24 mouse cellular contexts compared by ENCODE assay signal in the genomic region with DNA sequence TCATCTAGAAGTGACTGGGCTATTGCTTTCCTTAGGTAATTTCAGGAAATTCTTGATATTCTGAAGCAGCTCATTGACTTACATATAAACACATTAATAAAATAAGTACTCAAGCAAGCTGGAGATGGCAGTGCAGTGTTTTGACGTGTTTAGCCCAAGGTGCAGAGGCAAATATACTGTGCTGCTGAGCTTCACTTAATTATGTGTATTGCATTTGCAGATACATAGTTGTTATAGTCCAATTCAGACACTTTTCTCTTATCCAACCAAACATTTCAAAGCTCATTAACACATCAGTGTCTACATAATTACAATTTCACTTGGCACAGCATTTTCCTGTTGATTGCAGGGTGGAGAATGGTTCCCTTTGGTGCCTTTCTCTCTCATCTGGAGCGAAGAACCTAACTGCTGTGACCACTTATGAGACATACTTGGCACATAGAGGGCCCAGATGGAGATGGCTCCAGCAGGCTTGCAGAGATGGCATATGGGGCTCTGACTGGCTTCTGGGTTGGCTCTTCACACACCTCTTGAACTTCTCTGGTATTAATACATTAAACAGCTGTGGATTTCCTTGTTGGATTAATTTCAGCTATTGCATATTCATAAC.
DNase-seq lines count a peak whose midpoint lies in the region; ATAC-seq lines count a peak whose summit lies in the region.
"Had no signal": no experiment of that assay in that cellular context is flagged by ENCODE, and none has a peak within 500 bp of the region (broad histone marks: within the 10 kb centered on the region; RNA-seq: fewer than 3 reads in every experiment).

No protein-coding gene starts in this region.

- peak; percentile 9 to 27 for DNase-seq in cerebellum, postnatal 25 days
- DNase-seq in cerebellum, adult 11 months, result no peak
- DNase-seq in hindbrain, embryonic 11.5 days (ENCODE audit: low spot score), result no peak
- no peak for DNase-seq in neural tube, embryonic 10.5 days (ENCODE audit: extremely low spot score, low spot score)
- DNase-seq in frontal cortex, postnatal 14 days (ENCODE audit: low spot score in 2 of 2), result no peak
- DNase-seq: adrenal gland, postnatal 14 days; gastrocnemius, postnatal 10 days; heart, adult 11 months; kidney, postnatal 25 days; liver; lung, postnatal 36 days; midbrain, embryonic 14.5 days; thymus, adult 18-20 months; thymus, postnatal 4 days had no signal

- H3K9ac ChIP-seq in hindbrain, embryonic 16.5 days (ENCODE audit: low read depth, low read length), result no peak overlapping the region
- H3K9ac ChIP-seq in hindbrain, embryonic 11.5 days (ENCODE audit: low read depth, low read length), result no peak overlapping the region
- H3K9ac ChIP-seq in neural tube, embryonic 13.5 days, result no peak overlapping the region
- H3K9ac ChIP-seq: liver, embryonic 15.5 days; lung, embryonic 15.5 days had no signal

- no peaks in the 10 kb centered on the region for H3K9me3 ChIP-seq in hindbrain, embryonic 16.5 days (ENCODE audit: control insufficient read depth, low read length)
- no peaks in the 10 kb centered on the region for H3K9me3 ChIP-seq in hindbrain, embryonic 11.5 days (ENCODE audit: control insufficient read depth, low read length)
- no peaks in the 10 kb centered on the region for H3K9me3 ChIP-seq in neural tube, embryonic 13.5 days
- H3K9me3 ChIP-seq: limb, embryonic 10.5 days; liver, embryonic 15.5 days; lung, embryonic 15.5 days; megakaryocyte, embryonic 14.5 days had no signal

- no peaks in the 10 kb centered on the region for H3K4me1 ChIP-seq in hindbrain, embryonic 16.5 days (ENCODE audit: control insufficient read depth, insufficient read depth, low read depth, low read length)
- no peaks in the 10 kb centered on the region for H3K4me1 ChIP-seq in hindbrain, embryonic 11.5 days (replicated peaks; ENCODE audit: control insufficient read depth, insufficient read depth, low read length)
- no peaks in the 10 kb centered on the region for H3K4me1 ChIP-seq in neural tube, embryonic 13.5 days (replicated peaks)
- H3K4me1 ChIP-seq: limb, embryonic 10.5 days; liver, embryonic 15.5 days; lung, embryonic 15.5 days; megakaryocyte, embryonic 14.5 days had no signal

- peak; percentile 63; the same call in 1 of the 2 replicates for ATAC-seq in hindbrain, embryonic 16.5 days
- no peak for ATAC-seq in hindbrain, embryonic 11.5 days (ENCODE audit: low FRiP score)
- ATAC-seq in neural tube, embryonic 13.5 days (ENCODE audit: low read depth), result peak; percentile 43; the same call in 1 of the 2 replicates
- ATAC-seq: CD4-positive, CD25-positive, alpha-beta regulatory T cell, adult 4 months; intestine, postnatal 0 days had no signal

- H3K27me3 ChIP-seq in hindbrain, embryonic 16.5 days (replicated peaks; ENCODE audit: control insufficient read depth, insufficient read depth, low read length), result no peaks in the 10 kb centered on the region
- no peaks in the 10 kb centered on the region for H3K27me3 ChIP-seq in hindbrain, embryonic 11.5 days (ENCODE audit: control insufficient read depth, insufficient read depth, low read length)
- H3K27me3 ChIP-seq in neural tube, embryonic 13.5 days, result no peaks in the 10 kb centered on the region
- H3K27me3 ChIP-seq: liver, embryonic 15.5 days; lung, embryonic 15.5 days; megakaryocyte, embryonic 14.5 days had no signal

- no peak overlapping the region for H3K4me3 ChIP-seq in hindbrain, embryonic 16.5 days (ENCODE audit: low read length)
- no peak overlapping the region for H3K4me3 ChIP-seq in hindbrain, embryonic 11.5 days (ENCODE audit: low read depth, low read length)
- no peak overlapping the region for H3K4me3 ChIP-seq in neural tube, embryonic 13.5 days
- H3K4me3 ChIP-seq: layer of hippocampus, adult 2 months; limb, embryonic 10.5 days; liver, embryonic 15.5 days; lung, embryonic 15.5 days; megakaryocyte, embryonic 14.5 days had no signal

- H3K4me2 ChIP-seq in hindbrain, embryonic 16.5 days (ENCODE audit: low read length), result no peak overlapping the region
- H3K4me2 ChIP-seq in hindbrain, embryonic 11.5 days (replicated peaks; ENCODE audit: low read depth, low read length), result no peak overlapping the region
- H3K4me2 ChIP-seq in neural tube, embryonic 13.5 days, result no peak overlapping the region
- H3K4me2 ChIP-seq: heart, embryonic 11.5 days; liver, embryonic 15.5 days; lung, embryonic 15.5 days had no signal

- no peaks in the 10 kb centered on the region for H3K36me3 ChIP-seq in hindbrain, embryonic 16.5 days (ENCODE audit: control insufficient read depth, insufficient read depth, low read length)
- no peaks in the 10 kb centered on the region for H3K36me3 ChIP-seq in hindbrain, embryonic 11.5 days (ENCODE audit: control insufficient read depth, insufficient read depth, low read length)
- H3K36me3 ChIP-seq in neural tube, embryonic 13.5 days, result no peaks in the 10 kb centered on the region
- H3K36me3 ChIP-seq: limb, embryonic 10.5 days; liver, embryonic 15.5 days; lung, embryonic 15.5 days had no signal

- 73% methylated on average over 2 of the region's 2 CpGs for WGBS in hindbrain, embryonic 16.5 days
- WGBS in hindbrain, embryonic 11.5 days, result 87% methylated on average over 2 of the region's 2 CpGs
- 75% methylated on average over 2 of the region's 2 CpGs for WGBS in neural tube, embryonic 13.5 days

- H3K27ac ChIP-seq in hindbrain, embryonic 16.5 days (ENCODE audit: low read depth, low read length), result no peak overlapping the region
- no peak overlapping the region for H3K27ac ChIP-seq in hindbrain, embryonic 11.5 days (ENCODE audit: low read depth, low read length)
- no peak overlapping the region for H3K27ac ChIP-seq in neural tube, embryonic 13.5 days (replicated peaks)
- H3K27ac ChIP-seq: layer of hippocampus, adult 2 months; limb, embryonic 10.5 days; liver, embryonic 15.5 days; lung, embryonic 15.5 days had no signal

Comparison
In these comparisons a context has a peak if more than half of its experiments do, and no peak if none do; other contexts are left out.
1. DNase-seq: peak in cerebellum, postnatal 25 days (2 of 2); none in cerebellum, adult 11 months (single experiment), hindbrain, embryonic 11.5 days (single experiment), neural tube, embryonic 10.5 days (single experiment) and frontal cortex, postnatal 14 days (0 of 2).